Mouse (Mus musculus): ENCODE data around the gene Traip. TPM values are rescaled to one million over a fixed set of nuclear protein-coding genes. Genes with fewer than 3 reads are reported as not detected.
A peak's percentile ranks its signal among the peaks of the same experiment; 100 is the strongest.

The Traip gene
- polyA plus RNA-seq, 1 experiment from 2014 or later: 17.2 TPM

GRCm38 (mm10) chr9:107935790-107936214, 14.1 kb upstream of the Traip start:
- peak overlapping the region; percentile 35; the same call in 1 of the 2 replicates for H3K9ac ChIP-seq
- peak overlapping the region; percentile 92 for H3K4me2 ChIP-seq
- ATAC-seq (ENCODE audit: insufficient read depth, low FRiP score, low read depth): no peak
- H3K4me1 ChIP-seq: peaks cover 16% of the 10 kb centered on the region
- no peaks in the 10 kb centered on the region for H3K9me3 ChIP-seq
- peak overlapping the region; percentile 47 for H3K4me3 ChIP-seq (replicated peaks)
- H3K27me3 ChIP-seq (replicated peaks): peaks cover 24% of the 10 kb centered on the region
- no peaks in the 10 kb centered on the region for H3K36me3 ChIP-seq
- H3K27ac ChIP-seq: no peak overlapping the region
- WGBS: under 1% methylated on average over 41 of the region's 41 CpGs

DNA sequence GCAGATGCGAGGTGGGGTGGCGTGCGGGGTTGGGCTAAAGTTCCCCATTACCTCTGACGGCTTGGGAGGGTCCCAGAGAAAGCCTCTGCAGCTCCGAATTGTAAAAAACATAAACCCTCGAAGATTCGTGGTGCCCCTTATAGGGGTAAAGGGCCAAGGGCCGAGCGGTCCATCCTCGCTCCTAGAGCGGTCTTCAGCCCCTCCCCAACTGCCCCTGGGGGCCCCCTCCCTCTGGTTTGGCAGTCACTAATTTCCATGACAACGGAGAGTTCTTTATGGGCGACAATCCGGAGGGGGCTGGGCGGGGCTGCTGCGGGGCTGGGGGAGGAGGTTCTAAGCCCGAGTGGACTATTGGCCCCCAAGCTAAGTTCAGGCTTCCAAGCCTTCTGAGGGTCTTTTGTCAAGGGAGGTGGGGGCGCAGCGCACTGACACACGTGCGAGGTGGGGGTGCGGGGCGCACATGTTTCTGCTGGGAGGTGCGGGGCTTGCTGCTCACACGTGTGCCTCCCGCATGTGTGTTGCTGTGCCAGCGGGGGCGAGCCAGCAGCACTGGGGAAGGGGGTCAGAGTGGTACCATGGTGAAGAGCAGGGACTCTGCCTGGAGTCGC, 13.6 kb upstream of the Traip start:
- H3K36me3 ChIP-seq: no peaks in the 10 kb centered on the region
- 4% methylated on average over 29 of the region's 29 CpGs for WGBS
- peak overlapping the region; percentile 47 for H3K4me3 ChIP-seq (replicated peaks)
- H3K27me3 ChIP-seq (replicated peaks): peaks cover 24% of the 10 kb centered on the region
- peaks cover 16% of the 10 kb centered on the region for H3K4me1 ChIP-seq
- no peaks in the 10 kb centered on the region for H3K9me3 ChIP-seq
- ATAC-seq (ENCODE audit: insufficient read depth, low FRiP score, low read depth): no peak
- H3K4me2 ChIP-seq: peak overlapping the region; percentile 92
- no peak overlapping the region for H3K27ac ChIP-seq
- H3K9ac ChIP-seq: no peak overlapping the region

- peaks cover 16% of the 10 kb centered on the region for H3K4me1 ChIP-seq
- H3K4me3 ChIP-seq (replicated peaks): no peak overlapping the region
- no peak overlapping the region for H3K27ac ChIP-seq
- WGBS: 27% methylated on average over 3 of the region's 3 CpGs
- H3K9me3 ChIP-seq: no peaks in the 10 kb centered on the region
- H3K4me2 ChIP-seq: peak overlapping the region; percentile 92
- no peak for ATAC-seq (ENCODE audit: insufficient read depth, low FRiP score, low read depth)
- no peak overlapping the region for H3K9ac ChIP-seq
- H3K36me3 ChIP-seq: no peaks in the 10 kb centered on the region
- H3K27me3 ChIP-seq (replicated peaks): peaks cover 24% of the 10 kb centered on the region
Measured at GRCm38 (mm10) chr9:107936831-107937230, 13.1 kb upstream of the Traip start.

- Histone ChIP-seq H3K4me2 (no peak overlapping the region), H3K9me3 (no peaks in the 10 kb centered on the region), H3K9ac (no peak overlapping the region), H3K27ac (no peak overlapping the region), H3K36me3 (no peaks in the 10 kb centered on the region), H3K27me3 (replicated peaks) (no peaks in the 10 kb centered on the region), H3K4me3 (replicated peaks) (no peak overlapping the region), H3K4me1 (peaks cover 9% of the 10 kb centered on the region)
- ATAC-seq (ENCODE audit: insufficient read depth, low FRiP score, low read depth): no peak
- WGBS: 84% methylated on average over 31 of the region's 31 CpGs
Measured at GRCm38 (mm10) chr9:107947241-107948194, 2.4 kb upstream of the Traip start.

GRCm38 (mm10) chr9:107949184-107949921, 583 bp upstream of the Traip start:
- no peaks in the 10 kb centered on the region for H3K9me3 ChIP-seq

GRCm38 (mm10) chr9:107950460-107951355, 772 bp downstream of the Traip start:
- peaks cover 9% of the 10 kb centered on the region for H3K4me1 ChIP-seq
- peak overlapping the region; percentile 61 for H3K4me3 ChIP-seq (replicated peaks)
- 13% methylated on average over 45 of the region's 45 CpGs for WGBS
- H3K36me3 ChIP-seq: no peaks in the 10 kb centered on the region
- H3K9ac ChIP-seq: peak overlapping the region; percentile 60
- peak; percentile 92 for ATAC-seq (ENCODE audit: insufficient read depth, low FRiP score, low read depth)
- no peaks in the 10 kb centered on the region for H3K9me3 ChIP-seq
- peak overlapping the region; percentile 74; the same call in 1 of the 2 replicates for H3K27ac ChIP-seq
- H3K27me3 ChIP-seq (replicated peaks): no peaks in the 10 kb centered on the region
- H3K4me2 ChIP-seq: peak overlapping the region; percentile 91

More at GRCm38 (mm10) chr9:107949184-107949921, 583 bp upstream of the Traip start:
- Histone ChIP-seq H3K36me3 (no peaks in the 10 kb centered on the region), H3K4me2 (no peak overlapping the region), H3K9ac (no peak overlapping the region), H3K4me1 (peaks cover 9% of the 10 kb centered on the region), H3K4me3 (replicated peaks) (no peak overlapping the region), H3K27me3 (replicated peaks) (no peaks in the 10 kb centered on the region), H3K27ac (no peak overlapping the region)
- WGBS: 76% methylated on average over 13 of the region's 13 CpGs
- no peak for ATAC-seq (ENCODE audit: insufficient read depth, low FRiP score, low read depth)

GRCm38 (mm10) chr9:107955613-107956289, 5.8 kb downstream of the Traip start:
- Histone ChIP-seq H3K9me3 (no peaks in the 10 kb centered on the region), H3K36me3 (peaks cover 19% of the 10 kb centered on the region; the same call in 1 of the 2 replicates), H3K4me2 (no peak overlapping the region), H3K27me3 (replicated peaks) (no peaks in the 10 kb centered on the region), H3K4me1 (peaks cover 9% of the 10 kb centered on the region), H3K9ac (no peak overlapping the region), H3K4me3 (replicated peaks) (no peak overlapping the region), H3K27ac (no peak overlapping the region)
- no peak for ATAC-seq (ENCODE audit: insufficient read depth, low FRiP score, low read depth)
- WGBS: 72% methylated on average over 6 of the region's 6 CpGs

DNA sequence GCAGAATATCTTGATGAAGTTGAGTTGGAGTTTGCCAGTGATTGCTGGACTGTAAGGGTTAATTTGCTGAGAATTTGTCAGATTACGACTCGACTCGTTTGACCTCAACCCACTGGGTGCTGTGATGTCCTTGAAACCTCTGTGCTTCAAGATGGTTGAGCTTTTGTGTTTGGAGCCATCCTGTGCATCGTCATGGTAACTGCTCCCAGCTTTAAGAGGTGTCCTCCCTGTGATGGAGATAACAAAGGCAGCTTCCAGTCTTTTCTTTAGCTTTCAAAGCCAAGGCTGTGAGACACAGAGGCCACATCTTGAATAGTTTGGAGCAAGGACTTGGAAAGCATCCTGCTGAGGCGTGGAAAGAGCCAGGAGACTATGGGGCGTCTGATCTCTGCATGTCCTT, 7.2 kb downstream of the Traip start:
- Histone ChIP-seq H3K9ac (no peak overlapping the region), H3K9me3 (no peaks in the 10 kb centered on the region), H3K27ac (no peak overlapping the region), H3K4me3 (replicated peaks) (no peak overlapping the region), H3K4me2 (no peak overlapping the region), H3K36me3 (peaks cover 19% of the 10 kb centered on the region; the same call in 1 of the 2 replicates), H3K4me1 (no peaks in the 10 kb centered on the region), H3K27me3 (replicated peaks) (no peaks in the 10 kb centered on the region)
- 61% methylated on average over 6 of the region's 6 CpGs for WGBS
- ATAC-seq (ENCODE audit: insufficient read depth, low FRiP score, low read depth): no peak

DNA sequence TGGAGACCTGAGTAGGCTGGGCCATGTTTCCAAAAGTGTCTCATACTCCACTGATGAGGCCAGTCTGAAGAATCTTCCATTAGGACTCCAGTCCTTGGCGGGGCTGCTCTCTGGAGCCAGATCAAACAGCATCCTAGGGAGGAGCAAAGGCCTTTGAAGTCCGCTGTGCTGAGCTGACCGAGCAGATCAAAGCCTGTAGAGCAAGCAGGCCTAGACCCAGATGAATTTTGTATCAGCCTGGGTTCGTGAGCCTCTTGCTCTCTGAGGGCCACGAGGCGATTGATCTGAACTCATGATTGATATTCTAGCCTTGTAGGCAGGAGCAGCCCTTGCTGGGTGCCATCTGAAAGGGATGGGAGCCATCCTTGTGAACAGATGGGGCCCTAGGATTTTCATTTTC, 10.0 kb downstream of the Traip start:
- no peak overlapping the region for H3K27ac ChIP-seq

DNA sequence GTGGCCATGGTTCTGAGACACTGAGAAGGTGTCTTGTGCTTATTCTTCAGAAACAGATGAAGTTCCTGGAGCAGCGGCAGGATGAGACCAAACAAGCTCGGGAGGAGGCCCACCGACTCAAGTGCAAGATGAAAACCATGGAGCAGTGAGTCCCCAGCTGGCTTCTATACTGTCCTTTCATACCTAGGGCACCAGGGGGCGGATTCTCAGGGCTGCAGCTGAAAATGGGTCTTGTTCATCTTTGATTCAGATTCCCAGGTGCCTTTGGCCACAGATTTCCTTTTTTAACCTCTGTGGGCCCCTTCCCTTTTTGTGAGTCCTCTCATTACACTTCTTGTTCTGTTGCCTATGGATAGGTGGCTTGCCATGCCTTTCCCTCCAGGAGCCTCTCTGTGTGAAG, 11.0 kb downstream of the Traip start:
- no peak for ATAC-seq (ENCODE audit: insufficient read depth, low FRiP score, low read depth)
- 76% methylated on average over 4 of the region's 4 CpGs for WGBS
- no peaks in the 10 kb centered on the region for H3K9me3 ChIP-seq
- H3K9ac ChIP-seq: no peak overlapping the region
- H3K4me1 ChIP-seq: no peaks in the 10 kb centered on the region
- H3K4me2 ChIP-seq: no peak overlapping the region
- H3K36me3 ChIP-seq: peaks cover 18% of the 10 kb centered on the region; the same call in 1 of the 2 replicates
- no peaks in the 10 kb centered on the region for H3K27me3 ChIP-seq (replicated peaks)
- no peak overlapping the region for H3K4me3 ChIP-seq (replicated peaks)
- H3K27ac ChIP-seq: no peak overlapping the region

More for the DNA sequence above, 10.0 kb downstream of the Traip start:
- Histone ChIP-seq H3K9ac (no peak overlapping the region), H3K4me3 (replicated peaks) (no peak overlapping the region), H3K4me2 (no peak overlapping the region), H3K36me3 (peaks cover 19% of the 10 kb centered on the region; the same call in 1 of the 2 replicates), H3K27me3 (replicated peaks) (no peaks in the 10 kb centered on the region), H3K9me3 (no peaks in the 10 kb centered on the region), H3K4me1 (no peaks in the 10 kb centered on the region)
- WGBS: 59% methylated on average over 6 of the region's 6 CpGs
- no peak for ATAC-seq (ENCODE audit: insufficient read depth, low FRiP score, low read depth)

All from stomach, embryonic 15.5 days (tissue).